Mouse (Mus musculus) embryonic facial prominence, embryonic 13.5 days (tissue): ENCODE results near the gene Fcrls. TPM values are rescaled to one million over a fixed set of nuclear protein-coding genes. Genes with fewer than 3 reads are reported as not detected.

Source experiments
- ATAC-seq: fragments of 200-750 bp; cut with Nextera tagmentation; 2 replicates; pipeline ENCODE4 v1.8.0; 2017; ENCODE audit warnings: low read depth; ENCODE audit not compliant: insufficient number of reproducible peaks, insufficient read depth, low FRiP score, low TSS enrichment
- H3K27ac ChIP-seq: fragments of 300-500 bp; sonication (generic); 2 replicates; pipeline ENCODE4 v1.5.1; 2015; ENCODE audit warnings: moderate library complexity, mild to moderate bottlenecking, inconsistent platforms
- H3K27me3 ChIP-seq: fragments of 300-500 bp; sonication (generic); 2 replicates; pipeline ENCODE4 v1.6.1; 2015; ENCODE audit warnings: mild to moderate bottlenecking, inconsistent platforms
- H3K36me3 ChIP-seq: fragments of 300-500 bp; sonication (generic); 2 replicates; pipeline ENCODE4 v1.6.1; 2015; ENCODE audit warnings: mild to moderate bottlenecking, inconsistent platforms
- H3K4me1 ChIP-seq: fragments of 300-500 bp; sonication (generic); 2 replicates; pipeline ENCODE4 v1.6.1; 2015; ENCODE audit warnings: inconsistent platforms
- H3K4me2 ChIP-seq: fragments of 300-500 bp; sonication (generic); 2 replicates; pipeline ENCODE4 v1.6.1; 2015; ENCODE audit warnings: moderate library complexity, mild to moderate bottlenecking, inconsistent platforms
- H3K4me3 ChIP-seq: fragments of 300-500 bp; sonication (generic); 2 replicates; pipeline ENCODE4 v1.5.1; 2015; ENCODE audit warnings: mild to moderate bottlenecking, inconsistent platforms
- H3K9ac ChIP-seq: fragments of 300-500 bp; sonication (generic); 2 replicates; pipeline ENCODE4 v1.6.1; 2015; ENCODE audit warnings: mild to moderate bottlenecking, inconsistent platforms
- H3K9me3 ChIP-seq: fragments of 300-500 bp; sonication (generic); 2 replicates; pipeline ENCODE4 v1.6.1; 2016; ENCODE audit warnings: inconsistent platforms
- WGBS: fragments of 180-500 bp; shearing (Covaris S2); methylation state at CpG from one replicate; pipeline ENCODE4 v1.1.7; 2015; ENCODE audit warnings: mixed read lengths; 5-methylcytosine and 5-hydroxymethylcytosine counted together
- polyA plus RNA-seq: library from polyadenylated mRNA; unstranded; fragments of >200 nt; fragmentation: Nextera tagmentation; extraction: Ambion mirVana; gene quantifications from 2 replicates; pipeline ENCODE4 v1.2.1, GENCODE M21; 2015

The Fcrls gene
- polyA plus RNA-seq, 1 experiment from 2014 or later, result 10.6 TPM

DNA sequence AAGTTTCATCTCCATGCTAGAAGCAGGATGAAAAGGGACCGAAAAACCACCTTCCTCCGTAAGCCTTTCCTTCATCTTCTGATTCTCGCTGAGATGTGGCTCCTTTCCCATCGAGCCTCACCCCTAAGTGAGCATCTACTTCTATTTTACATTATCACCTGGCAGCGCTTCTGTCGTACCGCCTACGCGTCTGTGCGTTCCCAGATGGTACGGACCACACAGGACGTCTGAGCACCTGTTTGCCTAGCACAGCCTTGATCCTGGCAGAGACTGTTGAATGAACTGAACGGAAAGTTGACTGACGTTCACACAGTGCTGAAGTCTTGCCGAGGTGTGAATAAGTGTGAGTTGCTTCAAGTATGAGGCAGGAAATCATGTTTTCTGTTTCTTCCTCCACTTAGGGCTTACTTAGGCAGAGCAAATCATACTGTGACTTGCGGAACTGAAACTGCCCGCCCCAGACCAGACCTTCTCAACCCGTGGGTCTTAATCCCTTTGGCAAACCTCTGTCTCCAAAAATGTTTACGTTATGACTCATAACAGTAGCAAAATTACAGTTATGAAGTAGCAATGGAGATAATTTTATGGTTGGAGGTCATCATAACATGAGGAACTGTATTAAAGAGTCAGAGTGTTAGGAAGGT is 49.2 kb downstream of the Fcrls start:
- 90% methylated on average over 19 of the region's 19 CpGs for WGBS
- no peak overlapping the region for H3K4me2 ChIP-seq
- no peaks in the 10 kb centered on the region for H3K4me1 ChIP-seq
- no peak for ATAC-seq
- H3K9ac ChIP-seq, result no peak overlapping the region
- H3K27me3 ChIP-seq, result no peaks in the 10 kb centered on the region
- H3K4me3 ChIP-seq, result no peak overlapping the region
- no peak overlapping the region for H3K27ac ChIP-seq
- no peaks in the 10 kb centered on the region for H3K36me3 ChIP-seq
- no peaks in the 10 kb centered on the region for H3K9me3 ChIP-seq

- ATAC-seq, result no peak
These were observed 57.0 kb downstream of the Fcrls start for GRCm38 (mm10) chr3:87206336-87207075.

More at GRCm38 (mm10) chr3:87206336-87207075, 57.0 kb downstream of the Fcrls start:
- Histone ChIP-seq H3K36me3 (no peaks in the 10 kb centered on the region), H3K27ac (no peak overlapping the region), H3K4me2 (no peak overlapping the region), H3K9ac (no peak overlapping the region), H3K4me1 (peaks cover 8% of the 10 kb centered on the region; the same call in 1 of the 2 replicates), H3K4me3 (no peak overlapping the region), H3K27me3 (no peaks in the 10 kb centered on the region), H3K9me3 (no peaks in the 10 kb centered on the region)
- WGBS, result 68% methylated on average over 5 of the region's 5 CpGs

Other genes with a start within 250 kb of the Fcrls start
- 20.4 and 21.9 TPM in 2 replicates for gene Kirrel, start 89.0 kb downstream of the Fcrls start, polyA plus RNA-seq
- gene Cd5l, start 94.1 kb upstream of the Fcrls start, polyA plus RNA-seq, result 0.13 and 0.80 TPM in 2 replicates
- 0.28 TPM in 1 of 2 replicates, not detected in the other for gene Fcrl1, start 112.6 kb upstream of the Fcrls start, polyA plus RNA-seq
- not detected in 2 replicates for gene Fcrl5, start 172.0 kb upstream of the Fcrls start, polyA plus RNA-seq